Mouse (Mus musculus): ENCODE measurements around the gene Ttc27.

DNA sequence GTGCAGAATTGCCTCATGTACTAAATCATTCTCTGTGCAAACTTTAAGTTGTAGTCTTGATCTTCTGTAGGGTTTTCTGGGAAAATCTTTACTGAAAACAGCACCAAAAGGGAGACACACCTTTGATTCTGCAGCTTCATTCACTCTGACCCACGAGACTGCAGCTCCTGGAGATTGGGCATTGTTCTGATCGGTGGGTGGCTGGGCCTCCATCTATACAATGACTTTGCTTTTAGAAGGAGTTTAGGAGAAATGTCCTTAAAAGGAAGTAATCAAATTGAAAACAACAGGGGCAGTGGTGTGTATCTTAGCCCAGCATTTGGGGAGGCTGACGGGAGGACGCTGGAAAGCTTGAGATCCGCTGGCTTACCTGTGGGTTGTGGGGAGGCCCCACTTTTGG, 56.0 kb downstream of the Ttc27 start:
- TF ChIP-seq CTCF (conservative IDR thresholded peaks at IDR 0.05; ENCODE audit: low read length) = no peak
- TF ChIP-seq POU5F1 (IDR thresholded peaks at IDR 0.05; ENCODE audit: borderline replicate concordance, low read length) = no peak

All from E14TG2a.4 (cell line).